15 mouse cellular contexts compared by ENCODE assay signal in genomic region chr6:48861616-48862280, GRCm38 (mm10). TPM values are rescaled to one million over a fixed set of nuclear protein-coding genes. Genes with fewer than 3 reads are reported as not detected.
DNase-seq lines count a peak whose midpoint lies in the region; ATAC-seq lines count a peak whose summit lies in the region.
"Had no signal": no experiment of that assay in that cellular context is flagged by ENCODE, and none has a peak within 500 bp of the region (broad histone marks: within the 10 kb centered on the region; RNA-seq: fewer than 3 reads in every experiment).

No protein-coding gene starts in this region.

- H3K4me1 ChIP-seq in intestine, embryonic 14.5 days (replicated peaks; ENCODE audit: control insufficient read depth, insufficient read depth, low read length), result peaks cover 18% of the 10 kb centered on the region
- H3K4me1 ChIP-seq in intestine, embryonic 15.5 days (replicated peaks), result peaks cover 16% of the 10 kb centered on the region; the same call in 1 of the 2 replicates
- H3K4me1 ChIP-seq in embryonic facial prominence, embryonic 10.5 days, result peaks cover 6% of the 10 kb centered on the region; the same call in 1 of the 2 replicates
- H3K4me1 ChIP-seq in lung, embryonic 15.5 days, result peaks cover 19% of the 10 kb centered on the region
- H3K4me1 ChIP-seq: liver, embryonic 13.5 days had no signal

- DNase-seq in intestine, embryonic 14.5 days (ENCODE audit: low spot score), result peak; percentile 41
- peak; percentile 7 for DNase-seq in embryonic facial prominence, embryonic 10.5 days (ENCODE audit: low spot score)
- DNase-seq in kidney, adult 8-10 months, result peak; percentile 31 to 54
- no peak for DNase-seq in left cerebral cortex, adult 9 months (ENCODE audit: low spot score in 2 of 2)
- DNase-seq: adrenal gland, adult 2 months; cerebellum, postnatal 36 days; forebrain, postnatal 0 days; heart, adult 2 months; liver, embryonic 13.5 days; thymus, postnatal 4 days had no signal

- no peak for ATAC-seq in intestine, embryonic 14.5 days (replicated peaks; ENCODE audit: low FRiP score, low TSS enrichment, low read depth)
- no peak for ATAC-seq in intestine, embryonic 15.5 days
- peak; percentile 51; the same call in 1 of the 2 replicates for ATAC-seq in lung, embryonic 15.5 days (ENCODE audit: borderline replicate concordance, extremely low read depth, low FRiP score, low TSS enrichment)
- no peak for ATAC-seq in frontal cortex, adult (ENCODE audit: low TSS enrichment)
- ATAC-seq: forebrain, postnatal 0 days; Patski had no signal

- no peaks in the 10 kb centered on the region for H3K27me3 ChIP-seq in intestine, embryonic 14.5 days (replicated peaks; ENCODE audit: control insufficient read depth, insufficient read depth, low read length)
- no peaks in the 10 kb centered on the region for H3K27me3 ChIP-seq in intestine, embryonic 15.5 days (replicated peaks)
- peaks cover 6% of the 10 kb centered on the region; the same call in 1 of the 2 replicates for H3K27me3 ChIP-seq in embryonic facial prominence, embryonic 10.5 days (replicated peaks; ENCODE audit: low read depth, poor library complexity, severe bottlenecking)
- no peaks in the 10 kb centered on the region for H3K27me3 ChIP-seq in lung, embryonic 15.5 days
- H3K27me3 ChIP-seq: liver, embryonic 13.5 days; Patski had no signal

- 76% methylated on average over 12 of the region's 12 CpGs for WGBS in intestine, embryonic 14.5 days
- WGBS in intestine, embryonic 15.5 days, result 73% methylated on average over 12 of the region's 12 CpGs
- 83% methylated on average over 12 of the region's 12 CpGs for WGBS in embryonic facial prominence, embryonic 10.5 days
- 66% methylated on average over 12 of the region's 12 CpGs for WGBS in lung, embryonic 15.5 days

- H3K4me2 ChIP-seq in intestine, embryonic 14.5 days (ENCODE audit: low read length), result no peak overlapping the region
- H3K4me2 ChIP-seq in intestine, embryonic 15.5 days (replicated peaks), result no peak overlapping the region
- no peak overlapping the region for H3K4me2 ChIP-seq in lung, embryonic 15.5 days
- H3K4me2 ChIP-seq: liver, embryonic 13.5 days had no signal

- H3K27ac ChIP-seq in intestine, embryonic 14.5 days (ENCODE audit: low read depth), result no peak overlapping the region
- H3K27ac ChIP-seq in intestine, embryonic 15.5 days, result no peak overlapping the region
- H3K27ac ChIP-seq in embryonic facial prominence, embryonic 10.5 days (replicated peaks), result no peak overlapping the region
- H3K27ac ChIP-seq in lung, embryonic 15.5 days, result 0 out of 2 replicates have a peak overlapping the region, but pooled peaks have one; percentile 1
- H3K27ac ChIP-seq: heart, adult 2 months; hindbrain, embryonic 10.5 days; liver, embryonic 13.5 days had no signal

- H3K36me3 ChIP-seq in intestine, embryonic 14.5 days (ENCODE audit: control insufficient read depth, insufficient read depth, low read length), result no peaks in the 10 kb centered on the region
- no peaks in the 10 kb centered on the region for H3K36me3 ChIP-seq in intestine, embryonic 15.5 days
- no peaks in the 10 kb centered on the region for H3K36me3 ChIP-seq in embryonic facial prominence, embryonic 10.5 days (replicated peaks)
- H3K36me3 ChIP-seq in lung, embryonic 15.5 days, result no peaks in the 10 kb centered on the region
- H3K36me3 ChIP-seq: hindbrain, embryonic 10.5 days; liver, embryonic 13.5 days had no signal

- H3K9ac ChIP-seq in intestine, embryonic 14.5 days (ENCODE audit: low read length), result no peak overlapping the region
- H3K9ac ChIP-seq in intestine, embryonic 15.5 days, result no peak overlapping the region
- no peak overlapping the region for H3K9ac ChIP-seq in lung, embryonic 15.5 days
- H3K9ac ChIP-seq: forebrain, postnatal 0 days; liver, embryonic 13.5 days had no signal

- no peaks in the 10 kb centered on the region for H3K9me3 ChIP-seq in intestine, embryonic 14.5 days (ENCODE audit: control insufficient read depth, low read length)
- no peaks in the 10 kb centered on the region for H3K9me3 ChIP-seq in intestine, embryonic 15.5 days
- no peaks in the 10 kb centered on the region for H3K9me3 ChIP-seq in embryonic facial prominence, embryonic 10.5 days
- no peaks in the 10 kb centered on the region for H3K9me3 ChIP-seq in lung, embryonic 15.5 days
- H3K9me3 ChIP-seq: hindbrain, embryonic 10.5 days; liver, embryonic 13.5 days had no signal

- H3K4me3 ChIP-seq in intestine, embryonic 14.5 days (ENCODE audit: low read depth, low read length), result no peak overlapping the region
- H3K4me3 ChIP-seq in intestine, embryonic 15.5 days (replicated peaks), result no peak overlapping the region
- H3K4me3 ChIP-seq in embryonic facial prominence, embryonic 10.5 days, result no peak overlapping the region
- H3K4me3 ChIP-seq in lung, embryonic 15.5 days, result no peak overlapping the region
- H3K4me3 ChIP-seq: heart, adult 2 months; hindbrain, embryonic 10.5 days; liver, embryonic 13.5 days had no signal

RNA-seq across cellular contexts. Expression of gene Aoc1, which starts 10.9 kb away (rescaled TPM):
- 2.5 and 2.8 TPM in 2 replicates for polyA plus RNA-seq in intestine, embryonic 14.5 days (2014; fragmentation: Nextera tagmentation; extraction: Ambion mirVana)
- 21.4 and 28.0 TPM in 2 replicates for polyA plus RNA-seq in intestine, embryonic 15.5 days (2015; fragmentation: Nextera tagmentation; extraction: Ambion mirVana)
- 0.07 TPM in 1 of 2 replicates, not detected in the other for polyA plus RNA-seq in embryonic facial prominence, embryonic 10.5 days (2016; fragmentation: Nextera tagmentation; extraction: Ambion mirVana)
- 0.11 TPM in 1 of 2 replicates, not detected in the other for polyA plus RNA-seq in lung, embryonic 15.5 days (2015; fragmentation: Nextera tagmentation; extraction: Ambion mirVana)
- polyA plus RNA-seq: adrenal gland, adult 2 months; forebrain, postnatal 0 days; hindbrain, embryonic 10.5 days; liver, embryonic 13.5 days had no signal

RNA-seq across cellular contexts. Expression of gene Tmem176b, which starts 20.5 kb away (rescaled TPM):
- polyA plus RNA-seq in intestine, embryonic 14.5 days (2014; fragmentation: Nextera tagmentation; extraction: Ambion mirVana), result 373 and 390 TPM in 2 replicates
- 341 and 366 TPM in 2 replicates for polyA plus RNA-seq in intestine, embryonic 15.5 days (2015; fragmentation: Nextera tagmentation; extraction: Ambion mirVana)
- polyA plus RNA-seq in embryonic facial prominence, embryonic 10.5 days (2016; fragmentation: Nextera tagmentation; extraction: Ambion mirVana), result 38.1 and 54.6 TPM in 2 replicates
- 425 and 442 TPM in 2 replicates for polyA plus RNA-seq in lung, embryonic 15.5 days (2015; fragmentation: Nextera tagmentation; extraction: Ambion mirVana)

RNA-seq across cellular contexts. Expression of gene Tmem176a, which starts 21.0 kb away (rescaled TPM):
- 171 and 182 TPM in 2 replicates for polyA plus RNA-seq in intestine, embryonic 14.5 days (2014; fragmentation: Nextera tagmentation; extraction: Ambion mirVana)
- polyA plus RNA-seq in intestine, embryonic 15.5 days (2015; fragmentation: Nextera tagmentation; extraction: Ambion mirVana), result 140 and 159 TPM in 2 replicates
- 14.2 and 21.0 TPM in 2 replicates for polyA plus RNA-seq in embryonic facial prominence, embryonic 10.5 days (2016; fragmentation: Nextera tagmentation; extraction: Ambion mirVana)
- polyA plus RNA-seq in lung, embryonic 15.5 days (2015; fragmentation: Nextera tagmentation; extraction: Ambion mirVana), result 226 and 227 TPM in 2 replicates

Comparison
In these comparisons a context has a peak if more than half of its experiments do, and no peak if none do; other contexts are left out.
1. DNase-seq: peak in intestine, embryonic 14.5 days (single experiment), embryonic facial prominence, embryonic 10.5 days (single experiment) and kidney, adult 8-10 months (2 of 2); none in left cerebral cortex, adult 9 months (0 of 2).